Mouse (Mus musculus): ENCODE measurements at regions not wholly inside any gene's neighbourhood (a gene's known extent, or its start where the extent isn't known, plus 50 kb on each side); places are given as distances from the start of the nearest gene placed in this dataset.

GRCm38 (mm10) chrX:98452026-98452425 is 303.5 kb downstream of the Ar start:
- H3K4me1 ChIP-seq (ENCODE audit: insufficient read depth, low read length) = no peaks in the 10 kb centered on the region
- ATAC-seq (ENCODE audit: low FRiP score) (no peak), DNase-seq (ENCODE audit: low spot score) (peak; percentile 69)
- no peak overlapping the region for H3K27ac ChIP-seq (ENCODE audit: low read depth, low read length)
- 76% methylated on average over 2 of the region's 2 CpGs for WGBS
- H3K27me3 ChIP-seq (ENCODE audit: insufficient read depth, low read length) = no peaks in the 10 kb centered on the region
- H3K4me3 ChIP-seq (ENCODE audit: low read depth, low read length) = no peak overlapping the region
- no peak for TF ChIP-seq CTCF (IDR thresholded peaks at IDR 0.05)
- no peaks in the 10 kb centered on the region for H3K36me3 ChIP-seq (ENCODE audit: insufficient read depth, low read length)
- no peaks in the 10 kb centered on the region for H3K9me3 ChIP-seq (ENCODE audit: low read length)
- no peak overlapping the region for H3K9ac ChIP-seq (replicated peaks; ENCODE audit: low read length, poor library complexity, severe bottlenecking)
- no peak overlapping the region for H3K4me2 ChIP-seq (ENCODE audit: low read depth, low read length, poor library complexity, severe bottlenecking)

- H3K27me3 ChIP-seq (ENCODE audit: insufficient read depth, low read length) = no peaks in the 10 kb centered on the region
- 93% methylated on average over 4 of the region's 4 CpGs for WGBS
- TF ChIP-seq CTCF (IDR thresholded peaks at IDR 0.05) = no peak
- H3K9ac ChIP-seq (replicated peaks; ENCODE audit: low read length, poor library complexity, severe bottlenecking) = no peak overlapping the region
- no peaks in the 10 kb centered on the region for H3K9me3 ChIP-seq (ENCODE audit: low read length)
- no peaks in the 10 kb centered on the region for H3K36me3 ChIP-seq (ENCODE audit: insufficient read depth, low read length)
- ATAC-seq (ENCODE audit: low FRiP score) (no peak), DNase-seq (ENCODE audit: low spot score) (no peak)
- H3K4me3 ChIP-seq (ENCODE audit: low read depth, low read length) = no peak overlapping the region
- H3K4me2 ChIP-seq (ENCODE audit: low read depth, low read length, poor library complexity, severe bottlenecking) = no peak overlapping the region
- no peak overlapping the region for H3K27ac ChIP-seq (ENCODE audit: low read depth, low read length)
- no peaks in the 10 kb centered on the region for H3K4me1 ChIP-seq (ENCODE audit: insufficient read depth, low read length)
Observed at GRCm38 (mm10) chrX:98476473-98477254, 328.1 kb downstream of the Ar start.
